Mouse (Mus musculus) CD8-positive naive resting alpha-beta T cell, adult 2 months (primary cell): Measurements from ENCODE around the gene Cntn6.

ENCODE experiments used
- DNase-seq, 2 experiments: peaks; one replicate each; pipeline ENCODE4 v3.0.0; 2022; ENCODE audit warnings: low read depth in 2 of 2, low spot score in 2 of 2

Cntn6 gene

GRCm38 (mm10) chr6:104738999-104739398, 246.4 kb downstream of the Cntn6 start:
- DNase-seq = no peak

- DNase-seq = no peak
Observed at GRCm38 (mm10) chr6:104758125-104758524, 265.5 kb downstream of the Cntn6 start.

DNA sequence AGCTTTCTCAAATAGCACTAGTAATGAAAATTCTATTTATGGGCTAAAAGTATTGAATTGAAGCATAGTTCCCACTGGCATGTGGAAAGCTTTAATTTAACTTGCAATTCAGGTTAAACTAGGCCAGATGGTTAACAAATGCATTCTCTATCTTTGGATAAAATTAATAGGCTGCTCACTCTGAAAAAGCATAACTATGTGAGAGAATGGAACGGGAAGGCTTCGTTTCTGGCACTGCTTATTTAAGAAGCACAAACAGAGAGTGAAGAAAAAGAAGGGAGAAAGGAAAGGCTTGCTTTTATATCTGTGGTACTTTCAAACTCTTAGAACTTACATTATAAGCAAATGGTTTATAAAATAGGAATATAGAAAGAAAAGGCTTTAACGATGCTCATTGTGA, 268.6 kb downstream of the Cntn6 start:
- DNase-seq = no peak

DNA sequence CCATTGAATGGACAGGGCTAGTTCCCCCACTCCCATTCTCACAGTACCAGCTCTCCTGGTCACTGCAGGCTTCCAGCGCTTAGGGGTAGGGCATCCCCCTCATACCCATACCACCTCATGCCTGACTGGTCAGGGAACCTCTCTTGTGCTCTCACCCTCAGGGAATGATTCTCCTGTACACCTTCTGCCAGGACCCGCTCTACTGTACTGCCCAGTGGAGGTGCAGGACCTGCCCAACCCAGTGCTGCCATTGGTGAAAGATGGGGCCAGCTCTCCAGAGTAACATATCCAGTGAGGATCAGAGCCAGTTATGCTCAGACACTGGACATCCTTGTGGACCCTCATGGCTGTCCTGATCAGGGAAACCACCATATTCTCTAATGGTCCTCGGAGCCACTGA, 291.3 kb downstream of the Cntn6 start:
- no peak for DNase-seq

DNA sequence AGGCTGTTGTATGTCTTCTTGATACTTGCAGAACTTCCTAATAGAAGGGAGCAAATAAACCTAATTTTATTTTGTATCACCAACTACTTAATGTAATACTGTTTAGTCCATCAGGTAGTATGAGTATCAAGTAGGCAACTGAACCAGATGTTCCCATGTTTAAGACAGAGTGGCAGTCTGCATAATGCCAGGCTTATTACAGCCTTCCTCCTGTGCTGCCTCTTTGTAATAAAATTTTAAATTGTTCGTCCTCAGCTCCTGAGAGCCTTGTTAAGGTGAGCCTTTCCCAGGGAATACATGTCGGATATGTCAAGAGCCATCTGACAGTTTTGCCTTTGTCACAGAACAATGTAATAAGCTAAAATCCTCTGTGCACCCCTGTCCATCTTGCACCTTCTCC, 294.9 kb downstream of the Cntn6 start:
- DNase-seq = no peak

DNA sequence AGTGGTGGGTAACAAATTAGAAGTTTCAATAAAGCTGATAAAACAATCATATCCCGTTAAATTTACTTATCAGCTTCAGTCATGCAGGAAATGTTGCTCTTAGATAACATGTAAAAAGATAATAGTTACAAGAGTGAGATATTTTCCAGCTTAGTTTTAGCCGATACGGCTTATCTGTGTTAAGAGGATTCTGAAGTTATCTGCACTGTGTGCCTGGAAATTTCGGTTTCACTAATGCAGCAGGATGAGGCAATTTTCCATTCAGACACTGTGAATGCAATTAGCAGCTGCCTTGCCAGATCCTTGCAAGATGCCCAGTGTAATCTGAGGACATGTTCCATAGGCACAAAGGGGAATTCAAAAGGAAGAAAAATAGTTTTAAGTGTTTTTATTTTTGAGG, 315.9 kb downstream of the Cntn6 start:
- DNase-seq = no peak

- no peak for DNase-seq
Observed at GRCm38 (mm10) chr6:104815610-104816009, 323.0 kb downstream of the Cntn6 start.

- no peak for DNase-seq
Observed at GRCm38 (mm10) chr6:104879711-104880110, 387.1 kb downstream of the Cntn6 start.

- no peak for DNase-seq
Observed at GRCm38 (mm10) chr6:104884021-104884420, 391.4 kb downstream of the Cntn6 start.

DNA sequence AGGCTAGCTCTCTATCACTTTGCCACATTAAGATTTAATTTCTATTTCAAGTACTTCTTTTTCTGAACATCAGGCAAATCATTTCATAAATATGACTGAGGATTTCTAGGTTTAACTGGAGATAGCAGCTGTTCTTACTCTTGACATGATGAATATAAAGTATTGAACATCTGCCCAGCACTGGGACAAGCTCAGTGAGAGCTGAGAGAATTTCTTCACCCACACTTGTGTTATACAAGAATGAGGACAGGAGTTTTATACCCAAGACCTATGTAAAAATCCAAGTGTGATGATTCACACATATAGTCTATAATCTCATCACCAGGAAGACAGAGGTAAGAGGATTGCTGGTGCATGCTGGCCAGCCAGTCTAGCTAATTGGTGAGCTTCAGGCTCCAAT, 393.2 kb downstream of the Cntn6 start:
- DNase-seq = no peak

DNA sequence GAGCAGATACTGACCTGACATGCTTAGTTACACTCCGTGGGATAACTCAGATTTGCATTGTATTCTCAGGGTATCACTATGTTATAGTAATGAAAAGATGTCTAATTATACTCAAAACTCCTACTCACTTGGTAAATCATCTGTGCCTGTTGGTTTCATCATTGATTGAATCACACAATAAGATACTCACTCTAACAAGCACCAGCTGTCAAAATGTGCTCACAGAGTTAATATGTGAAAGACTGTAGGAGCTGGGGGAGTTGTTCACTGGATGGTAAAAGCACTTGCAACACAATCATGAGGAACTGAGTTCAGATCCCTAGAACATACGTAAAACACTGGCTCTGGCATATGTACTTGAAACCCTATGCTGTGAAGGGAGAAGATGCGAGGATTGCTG, 398.5 kb downstream of the Cntn6 start:
- no peak for DNase-seq
